Mouse (Mus musculus) stomach, postnatal 0 days (tissue): ENCODE results near the gene Rims3. TPM values are rescaled to one million over a fixed set of nuclear protein-coding genes. Genes with fewer than 3 reads are reported as not detected.

ENCODE experiments used
- ATAC-seq: fragments of 200-750 bp; cut with Nextera tagmentation; 2 replicates; pipeline ENCODE4 v1.8.0; 2017; ENCODE audit not compliant: low FRiP score, low TSS enrichment
- DNase-seq: peaks from one replicate; pipeline ENCODE4 v3.0.0-alpha.2; 2016; ENCODE audit warnings: low spot score
- H3K27ac ChIP-seq: fragments of 300-500 bp; sonication (generic); replicated peaks from 2 replicates; pipeline ENCODE4 v1.5.1; 2014; ENCODE audit warnings: mild to moderate bottlenecking, control low read depth
- H3K27me3 ChIP-seq: fragments of 300-500 bp; sonication (generic); 2 replicates; pipeline ENCODE4 v1.6.1; 2014; ENCODE audit warnings: low read length; ENCODE audit not compliant: control insufficient read depth, insufficient read depth
- H3K36me3 ChIP-seq: fragments of 300-500 bp; sonication (generic); 2 replicates; pipeline ENCODE4 v1.6.1; 2014; ENCODE audit warnings: low read length, mixed read lengths; ENCODE audit not compliant: control insufficient read depth, insufficient read depth
- H3K4me1 ChIP-seq: fragments of 300-500 bp; sonication (generic); replicated peaks from 2 replicates; pipeline ENCODE4 v1.6.1; 2014; ENCODE audit warnings: antibody characterized with exemption; ENCODE audit not compliant: control insufficient read depth, insufficient read depth
- H3K4me2 ChIP-seq: fragments of 300-500 bp; sonication (generic); replicated peaks from 2 replicates; pipeline ENCODE4 v1.6.1; 2014; ENCODE audit warnings: low read depth, mild to moderate bottlenecking, control low read depth, moderate library complexity
- H3K4me3 ChIP-seq: fragments of 300-500 bp; sonication (generic); 2 replicates; pipeline ENCODE4 v1.5.1; 2014; ENCODE audit warnings: low read depth, low read length, control low read depth
- H3K9ac ChIP-seq: fragments of 300-500 bp; sonication (generic); 2 replicates; pipeline ENCODE4 v1.6.1; 2014; ENCODE audit warnings: mild to moderate bottlenecking, low read length, control low read depth, mixed read lengths
- H3K9me3 ChIP-seq: fragments of 300-500 bp; sonication (generic); 2 replicates; pipeline ENCODE4 v1.6.1; 2016; ENCODE audit warnings: low read length; ENCODE audit not compliant: control insufficient read depth
- CTCF ChIP-seq: IDR thresholded peaks from 2 replicates; pipeline ENCODE4 v1.5.1; 2016; ENCODE audit warnings: antibody characterized with exemption, low read depth, mild to moderate bottlenecking, moderate library complexity
- EP300 ChIP-seq: optimal IDR thresholded peaks from 2 replicates; pipeline ENCODE3; 2016; ENCODE audit warnings: antibody characterized with exemption
- WGBS: fragments of 180-500 bp; shearing (Covaris S2); extraction: QIAGEN DNeasy Blood & Tissue Kit; methylation state at CpG from one replicate; pipeline ENCODE4 v1.1.7; 2014; 5-methylcytosine and 5-hydroxymethylcytosine counted together
- microRNA-seq: library from miRNA; unstranded; fragments of <30 nt; microRNA quantifications from one replicate; pipeline ENCODE4, GENCODE M21; 2016
- polyA plus RNA-seq: library from polyadenylated mRNA; unstranded; fragments of >200 nt; fragmentation: Nextera tagmentation; extraction: Ambion mirVana; gene quantifications from 2 replicates; pipeline ENCODE4 v1.2.1, GENCODE M21; 2015

Gene Rims3
- polyA plus RNA-seq, 1 experiment from 2014 or later: 0.70 TPM

- Histone ChIP-seq H3K36me3 (peaks cover 11% of the 10 kb centered on the region), H3K9ac (peak overlapping the region; percentile 70), H3K27ac (peak overlapping the region; percentile 90), H3K27me3 (no peaks in the 10 kb centered on the region), H3K9me3 (no peaks in the 10 kb centered on the region), H3K4me1 (no peaks in the 10 kb centered on the region), H3K4me3 (peak overlapping the region; percentile 66), H3K4me2 (peak overlapping the region; percentile 76)
- DNase-seq (peak; percentile 29), ATAC-seq (peak; percentile 61)
- TF ChIP-seq EP300 (no peak), CTCF (peak; percentile 63)
- WGBS: 13% methylated on average over 3 of the region's 3 CpGs
Observed at GRCm38 (mm10) chr4:120925386-120925785, 70.8 kb downstream of the Rims3 start.

GRCm38 (mm10) chr4:120928686-120929085, 74.1 kb downstream of the Rims3 start:
- Histone ChIP-seq H3K4me3 (no peak overlapping the region), H3K4me1 (no peaks in the 10 kb centered on the region), H3K9ac (no peak overlapping the region), H3K36me3 (no peaks in the 10 kb centered on the region), H3K9me3 (no peaks in the 10 kb centered on the region), H3K4me2 (no peak overlapping the region), H3K27ac (no peak overlapping the region), H3K27me3 (no peaks in the 10 kb centered on the region)
- DNase-seq (no peak), ATAC-seq (no peak)
- 74% methylated on average over 3 of the region's 3 CpGs for WGBS
- TF ChIP-seq EP300 (no peak), CTCF (peak; percentile 25; the same call in 1 of the 2 replicates)

- WGBS: 96% methylated on average over 18 of the region's 18 CpGs
- Histone ChIP-seq H3K4me2 (no peak overlapping the region), H3K36me3 (no peaks in the 10 kb centered on the region), H3K9ac (no peak overlapping the region), H3K27me3 (no peaks in the 10 kb centered on the region), H3K4me1 (no peaks in the 10 kb centered on the region), H3K9me3 (no peaks in the 10 kb centered on the region), H3K27ac (no peak overlapping the region), H3K4me3 (no peak overlapping the region)
- TF ChIP-seq CTCF (no peak), EP300 (no peak)
- ATAC-seq (no peak), DNase-seq (no peak)
Observed at GRCm38 (mm10) chr4:120930736-120931135, 76.1 kb downstream of the Rims3 start.

GRCm38 (mm10) chr4:120935006-120935405, 80.4 kb downstream of the Rims3 start:
- Histone ChIP-seq H3K4me2 (no peak overlapping the region), H3K4me3 (no peak overlapping the region), H3K27ac (no peak overlapping the region), H3K9me3 (no peaks in the 10 kb centered on the region), H3K4me1 (no peaks in the 10 kb centered on the region), H3K36me3 (no peaks in the 10 kb centered on the region), H3K27me3 (no peaks in the 10 kb centered on the region), H3K9ac (no peak overlapping the region)
- WGBS: 70% methylated on average over 3 of the region's 3 CpGs
- no peak for ATAC-seq
- TF ChIP-seq EP300 (no peak), CTCF (no peak)
- no peak for DNase-seq

Small RNAs within 50 kb of the gene (microRNA-seq; reads per million reads assigned to microRNA genes)
- not detected for gene Gm23936

Other genes with a start within 250 kb of the Rims3 start
- gene Cited4, start 188.2 kb upstream of the Rims3 start, polyA plus RNA-seq: 29.8 and 31.8 TPM in 2 replicates
- 2.2 and 2.7 TPM in 2 replicates for gene Kcnq4, start 106.2 kb upstream of the Rims3 start, polyA plus RNA-seq
- 44.8 and 47.6 TPM in 2 replicates for gene Nfyc, start 23.2 kb upstream of the Rims3 start, polyA plus RNA-seq
- gene Exo5, start 70.2 kb downstream of the Rims3 start, polyA plus RNA-seq: 10.2 and 10.4 TPM in 2 replicates
- gene Zfp69, start 96.9 kb downstream of the Rims3 start, polyA plus RNA-seq: 1.9 and 2.3 TPM in 2 replicates
- 16.1 and 17.3 TPM in 2 replicates for gene Smap2, start 162.4 kb downstream of the Rims3 start, polyA plus RNA-seq
- 5.7 and 7.6 TPM in 2 replicates for gene Col9a2, start 184.6 kb downstream of the Rims3 start, polyA plus RNA-seq
- 21.6 and 22.7 TPM in 2 replicates for gene Zmpste24, start 243.4 kb downstream of the Rims3 start, polyA plus RNA-seq